Mouse (Mus musculus) liver, embryonic 14.5 days (tissue): ENCODE results near the gene Camk2d. TPM values are rescaled to one million over a fixed set of nuclear protein-coding genes. Genes with fewer than 3 reads are reported as not detected.

Source experiments
- ATAC-seq: fragments of 200-750 bp; cut with Nextera tagmentation; 2 replicates; pipeline ENCODE4 v1.8.0; 2017; ENCODE audit warnings: moderate number of reproducible peaks, mild to moderate bottlenecking, moderate library complexity; ENCODE audit not compliant: insufficient read depth
- DNase-seq, 3 experiments: peaks; one replicate each; pipeline ENCODE4 v3.0.0-alpha.2; 2012 to 2013; ENCODE audit warnings: low read depth in 3 of 3, low spot score in 3 of 3
- H3K27ac ChIP-seq: fragments of 300-500 bp; sonication (generic); 2 replicates; pipeline ENCODE4 v1.5.1; 2014; ENCODE audit warnings: moderate library complexity, mild to moderate bottlenecking, control low read depth, inconsistent platforms
- H3K27me3 ChIP-seq: fragments of 300-500 bp; sonication (generic); 2 replicates; pipeline ENCODE4 v1.6.1; 2014; ENCODE audit warnings: mild to moderate bottlenecking, low read length, moderate library complexity; ENCODE audit not compliant: control insufficient read depth, insufficient read depth
- H3K36me3 ChIP-seq: fragments of 300-500 bp; sonication (generic); replicated peaks from 2 replicates; pipeline ENCODE4 v1.6.1; 2014; ENCODE audit warnings: low read depth; ENCODE audit not compliant: control insufficient read depth, insufficient read depth
- H3K4me1 ChIP-seq, 2 experiments: fragments of 200-500 bp in 1 of 2; fragments of 300-500 bp in 1 of 2; sonication (generic) in 1 of 2; replicated peaks; 2 replicates each; pipeline ENCODE4 v1.6.1; 2012 to 2014; ENCODE audit warnings: antibody characterized with exemption in 1 of 2, inconsistent platforms in 1 of 2, low read length in 1 of 2; ENCODE audit not compliant: control insufficient read depth in 2 of 2, insufficient read depth in 2 of 2
- H3K4me2 ChIP-seq: fragments of 300-500 bp; sonication (generic); 2 replicates; pipeline ENCODE4 v1.6.1; 2014; ENCODE audit warnings: low read depth, mild to moderate bottlenecking, control low read depth, moderate library complexity
- H3K4me3 ChIP-seq, 2 experiments: fragments of 200-500 bp in 1 of 2; fragments of 300-500 bp in 1 of 2; sonication (generic) in 1 of 2; 2 replicates each; pipeline ENCODE4 v1.5.1; 2012 to 2014; ENCODE audit warnings: low read depth in 2 of 2, low read length in 2 of 2, mild to moderate bottlenecking in 2 of 2, control low read depth in 1 of 2, inconsistent platforms in 1 of 2, moderate library complexity in 1 of 2; ENCODE audit not compliant: insufficient read depth in 1 of 2
- H3K9ac ChIP-seq: fragments of 300-500 bp; sonication (generic); replicated peaks from 2 replicates; pipeline ENCODE4 v1.6.1; 2014; ENCODE audit warnings: mild to moderate bottlenecking, control low read depth, moderate library complexity
- H3K9me3 ChIP-seq: fragments of 300-500 bp; sonication (generic); 2 replicates; pipeline ENCODE4 v1.6.1; 2016; ENCODE audit warnings: low read length, mixed read lengths; ENCODE audit not compliant: control insufficient read depth
- CTCF ChIP-seq: IDR thresholded peaks from 2 replicates; pipeline ENCODE4 v1.5.1; 2016; ENCODE audit warnings: antibody characterized with exemption, low read depth, control low read depth
- EP300 ChIP-seq: IDR thresholded peaks from 2 replicates; pipeline ENCODE4 v1.6.1; 2016; ENCODE audit warnings: antibody characterized with exemption, low read depth
- WGBS: fragments of 180-500 bp; shearing (Covaris S2); extraction: QIAGEN DNeasy Blood & Tissue Kit; methylation state at CpG from one replicate; pipeline ENCODE4 v1.1.7; 2014; ENCODE audit not compliant: insufficient replicate concordance; 5-methylcytosine and 5-hydroxymethylcytosine counted together
- polyA plus RNA-seq, 2 experiments: library from polyadenylated mRNA; depleted of rRNA in 1 of 2; stranded (reverse) in 1 of 2; unstranded in 1 of 2; fragments of >200 nt; fragmentation: Nextera tagmentation in 1 of 2; extraction: Ambion mirVana in 1 of 2; gene quantifications; 2 replicates each; pipeline versions ENCODE4 v1.2.1 to v1.2.3; 2012 to 2014

Gene Camk2d
- polyA plus RNA-seq, 2 experiments, result 2.2 to 3.7 TPM

DNA sequence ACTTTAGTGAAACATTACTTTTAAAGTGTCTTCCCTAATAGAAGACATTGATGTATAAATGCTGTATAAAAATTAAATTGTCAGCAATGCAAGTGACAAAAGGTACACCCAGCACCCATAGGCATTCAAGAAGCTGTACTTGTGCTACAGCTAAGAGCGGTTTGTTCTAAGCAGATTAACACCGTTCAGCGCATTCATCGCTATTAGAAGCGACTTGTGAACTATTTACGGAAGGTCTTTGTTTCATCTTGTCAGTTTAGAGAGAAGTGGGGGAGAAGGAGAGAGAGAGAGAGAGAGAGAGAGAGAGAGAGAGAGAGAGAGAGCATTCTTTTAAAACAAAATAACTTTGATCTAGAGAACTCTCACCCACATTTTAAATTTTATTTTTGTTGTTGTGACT is 38.1 kb downstream of the Camk2d start:
- Histone ChIP-seq H3K4me2 (no peak overlapping the region), H3K27ac (no peak overlapping the region), H3K4me1 (no peaks in the 10 kb centered on the region), H3K9ac (no peak overlapping the region), H3K27me3 (no peaks in the 10 kb centered on the region), H3K36me3 (no peaks in the 10 kb centered on the region), H3K4me3 (no peak overlapping the region), H3K9me3 (no peaks in the 10 kb centered on the region)
- ATAC-seq (no peak), DNase-seq (no peak)
- TF ChIP-seq CTCF (no peak), EP300 (no peak)
- 75% methylated on average over 6 of the region's 6 CpGs for WGBS

DNA sequence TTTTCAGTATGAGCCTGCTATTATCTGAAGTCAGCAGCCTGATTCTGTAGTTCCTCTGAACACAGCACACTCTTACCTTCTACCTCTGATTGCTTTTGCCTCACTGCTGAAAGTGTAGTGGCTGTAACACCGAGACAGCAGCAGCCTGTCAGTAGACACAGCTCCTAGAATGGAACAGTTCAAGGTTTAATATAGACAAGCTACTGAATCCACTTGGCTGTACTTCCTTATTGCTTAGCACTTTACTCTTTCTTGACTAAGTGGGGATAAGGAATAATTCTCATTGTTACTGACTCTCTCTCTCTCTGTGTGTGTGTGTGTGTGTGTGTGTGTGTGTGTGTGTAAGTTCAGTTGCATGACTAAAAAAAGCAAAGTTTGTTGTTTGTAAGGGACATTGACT is 42.2 kb downstream of the Camk2d start:
- WGBS, result 48% methylated on average over 1 of the region's 1 CpGs
- ATAC-seq (no peak), DNase-seq (no peak)
- Histone ChIP-seq H3K9ac (no peak overlapping the region), H3K27me3 (no peaks in the 10 kb centered on the region), H3K27ac (no peak overlapping the region), H3K4me1 (no peaks in the 10 kb centered on the region), H3K4me3 (no peak overlapping the region), H3K9me3 (no peaks in the 10 kb centered on the region), H3K36me3 (no peaks in the 10 kb centered on the region), H3K4me2 (no peak overlapping the region)
- TF ChIP-seq CTCF (no peak), EP300 (no peak)

DNA sequence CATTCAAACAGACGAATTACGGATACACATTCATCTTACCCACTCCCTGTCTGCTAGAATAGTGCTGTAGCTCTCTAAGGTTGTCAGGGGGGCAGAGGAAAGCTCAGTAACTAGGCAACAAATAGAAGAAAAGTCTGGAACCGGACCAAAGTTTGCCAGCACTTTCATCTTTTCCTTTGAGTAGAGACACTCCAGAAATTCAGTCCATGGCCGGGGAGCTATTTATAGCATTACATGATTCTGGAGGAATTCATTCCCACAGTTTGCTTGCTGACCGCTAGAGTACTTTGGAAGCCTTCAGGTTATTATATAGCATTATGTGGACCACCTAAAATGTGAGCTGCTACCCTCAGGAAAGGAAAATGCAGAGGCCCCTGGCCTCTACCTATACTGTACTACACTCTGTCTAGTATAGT is 43.0 kb downstream of the Camk2d start:
- 59% methylated on average over 5 of the region's 5 CpGs for WGBS
- H3K4me3 ChIP-seq, result no peak overlapping the region
- ATAC-seq, result no peak

GRCm38 (mm10) chr3:126640443-126641251 is 44.5 kb downstream of the Camk2d start:
- no peak overlapping the region for H3K27ac ChIP-seq
- ATAC-seq (no peak), DNase-seq (no peak)
- no peaks in the 10 kb centered on the region for H3K27me3 ChIP-seq
- no peak overlapping the region for H3K4me2 ChIP-seq
- 73% methylated on average over 10 of the region's 10 CpGs for WGBS
- no peaks in the 10 kb centered on the region for H3K9me3 ChIP-seq
- no peak for TF ChIP-seq CTCF
- no peak for TF ChIP-seq EP300
- no peaks in the 10 kb centered on the region for H3K4me1 ChIP-seq
- H3K4me3 ChIP-seq, result no peak overlapping the region
- H3K9ac ChIP-seq, result no peak overlapping the region
- no peaks in the 10 kb centered on the region for H3K36me3 ChIP-seq

More for the DNA sequence above, 43.0 kb downstream of the Camk2d start:
- H3K9me3 ChIP-seq, result no peaks in the 10 kb centered on the region
- no peak overlapping the region for H3K27ac ChIP-seq
- no peak for DNase-seq
- no peak overlapping the region for H3K4me2 ChIP-seq
- H3K9ac ChIP-seq, result no peak overlapping the region
- TF ChIP-seq CTCF (no peak), EP300 (no peak)
- no peaks in the 10 kb centered on the region for H3K36me3 ChIP-seq
- H3K4me1 ChIP-seq, result no peaks in the 10 kb centered on the region
- no peaks in the 10 kb centered on the region for H3K27me3 ChIP-seq

- no peak for ATAC-seq
These were observed 45.3 kb downstream of the Camk2d start for GRCm38 (mm10) chr3:126641451-126641850.

More at GRCm38 (mm10) chr3:126641451-126641850, 45.3 kb downstream of the Camk2d start:
- no peaks in the 10 kb centered on the region for H3K4me1 ChIP-seq
- no peak for DNase-seq
- H3K9me3 ChIP-seq, result no peaks in the 10 kb centered on the region
- H3K4me3 ChIP-seq, result no peak overlapping the region
- H3K27ac ChIP-seq, result no peak overlapping the region
- no peak overlapping the region for H3K9ac ChIP-seq
- no peaks in the 10 kb centered on the region for H3K27me3 ChIP-seq
- no peak overlapping the region for H3K4me2 ChIP-seq
- TF ChIP-seq EP300 (no peak), CTCF (no peak)
- H3K36me3 ChIP-seq, result no peaks in the 10 kb centered on the region
- 52% methylated on average over 4 of the region's 4 CpGs for WGBS
